In genomic region chr2:46443061-46443685, GRCm38 (mm10) we compare ENCODE assay signal across 9 mouse cellular contexts.
DNase-seq lines count a peak whose midpoint lies in the region; ATAC-seq and TF ChIP-seq lines count a peak whose summit lies in the region.
"Had no signal": no experiment of that assay in that cellular context is flagged by ENCODE, and none has a peak within 500 bp of the region (broad histone marks: within the 10 kb centered on the region; RNA-seq: fewer than 3 reads in every experiment).

No protein-coding gene starts in this region.

- no peak for TF ChIP-seq CTCF in left cerebral cortex, adult 2 months (IDR thresholded peaks at IDR 0.05)

- no peak overlapping the region for H3K9ac ChIP-seq in forebrain, embryonic 11.5 days (ENCODE audit: low read length)
- H3K9ac ChIP-seq in limb, embryonic 12.5 days (replicated peaks), result no peak overlapping the region
- H3K9ac ChIP-seq in midbrain, embryonic 15.5 days, result no peak overlapping the region

- peaks cover 5% of the 10 kb centered on the region; the same call in 1 of the 2 replicates for H3K4me1 ChIP-seq in forebrain, embryonic 11.5 days (replicated peaks; ENCODE audit: control insufficient read depth, insufficient read depth, low read length)
- H3K4me1 ChIP-seq in hindbrain, embryonic 10.5 days (replicated peaks), result peaks cover 14% of the 10 kb centered on the region
- peaks cover 27% of the 10 kb centered on the region for H3K4me1 ChIP-seq in limb, embryonic 12.5 days (replicated peaks)
- peaks cover 7% of the 10 kb centered on the region; the same call in 1 of the 2 replicates for H3K4me1 ChIP-seq in midbrain, embryonic 15.5 days

- WGBS in forebrain, embryonic 11.5 days, result 67% methylated on average over 6 of the region's 6 CpGs
- 57% methylated on average over 6 of the region's 6 CpGs for WGBS in hindbrain, embryonic 10.5 days
- WGBS in limb, embryonic 12.5 days, result 25% methylated on average over 6 of the region's 6 CpGs
- 59% methylated on average over 6 of the region's 6 CpGs for WGBS in midbrain, embryonic 15.5 days

- peak; percentile 58 for ATAC-seq in forebrain, embryonic 11.5 days (replicated peaks; ENCODE audit: low FRiP score)
- ATAC-seq in limb, embryonic 12.5 days (ENCODE audit: insufficient number of reproducible peaks, insufficient read depth, low FRiP score, low TSS enrichment, low read depth), result peak; percentile 79
- ATAC-seq in midbrain, embryonic 15.5 days (replicated peaks), result peak; percentile 71

- intact Hi-C loops in left cerebral cortex, adult 2 months (cut with DNase I), result loop anchor here (5.0 to 10.0 kb wide), 3 partner anchors 518 to 1428 kb away; no protein-coding TSS in a partner anchor
- intact Hi-C loops in left cerebral cortex, postnatal 4 days (cut with DNase I), result loop anchor here (5.0 to 10.0 kb wide), 2 partner anchors 852 to 1326 kb away; partner anchors contain the start of gene Zeb2

- H3K9me3 ChIP-seq in forebrain, embryonic 11.5 days (ENCODE audit: control insufficient read depth, low read length), result no peaks in the 10 kb centered on the region
- H3K9me3 ChIP-seq in hindbrain, embryonic 10.5 days, result no peaks in the 10 kb centered on the region
- H3K9me3 ChIP-seq in limb, embryonic 12.5 days, result no peaks in the 10 kb centered on the region
- H3K9me3 ChIP-seq in midbrain, embryonic 15.5 days, result no peaks in the 10 kb centered on the region
- H3K9me3 ChIP-seq: G1E had no signal

- no peaks in the 10 kb centered on the region for H3K36me3 ChIP-seq in forebrain, embryonic 11.5 days (ENCODE audit: control insufficient read depth, insufficient read depth, low read length)
- H3K36me3 ChIP-seq in hindbrain, embryonic 10.5 days, result no peaks in the 10 kb centered on the region
- H3K36me3 ChIP-seq in limb, embryonic 12.5 days, result no peaks in the 10 kb centered on the region
- no peaks in the 10 kb centered on the region for H3K36me3 ChIP-seq in midbrain, embryonic 15.5 days (replicated peaks)
- H3K36me3 ChIP-seq: G1E had no signal

- no peak for DNase-seq in left cerebral cortex, adult 2 months (ENCODE audit: extremely low spot score in 1 of 2, low spot score in 2 of 2)
- no peak for DNase-seq in left cerebral cortex, postnatal 4 days
- DNase-seq in forebrain, embryonic 11.5 days (ENCODE audit: low spot score), result no peak
- DNase-seq in hindbrain, embryonic 10.5 days (ENCODE audit: low spot score), result peak; percentile 12
- no peak for DNase-seq in right cerebral cortex, adult 2 months (ENCODE audit: low spot score in 2 of 2)
- DNase-seq in frontal cortex, adult 2 months (ENCODE audit: extremely low spot score in 1 of 2, low spot score in 1 of 2), result no peak

- H3K27ac ChIP-seq in left cerebral cortex, adult 2 months, result peak overlapping the region; percentile 44; the same call in 1 of the 2 replicates
- no peak overlapping the region for H3K27ac ChIP-seq in forebrain, embryonic 11.5 days (ENCODE audit: low read depth, low read length)
- peak overlapping the region; percentile 64 for H3K27ac ChIP-seq in hindbrain, embryonic 10.5 days
- peak overlapping the region; percentile 58 for H3K27ac ChIP-seq in limb, embryonic 12.5 days
- H3K27ac ChIP-seq in midbrain, embryonic 15.5 days, result no peak overlapping the region

- no peaks in the 10 kb centered on the region for H3K27me3 ChIP-seq in forebrain, embryonic 11.5 days (ENCODE audit: control insufficient read depth, insufficient read depth, low read length)
- no peaks in the 10 kb centered on the region for H3K27me3 ChIP-seq in hindbrain, embryonic 10.5 days (ENCODE audit: insufficient read depth, poor library complexity, severe bottlenecking)
- H3K27me3 ChIP-seq in limb, embryonic 12.5 days, result peaks cover 14% of the 10 kb centered on the region; the same call in 1 of the 2 replicates
- H3K27me3 ChIP-seq in midbrain, embryonic 15.5 days (replicated peaks), result no peaks in the 10 kb centered on the region

- peak overlapping the region; percentile 32; the same call in 1 of the 2 replicates for H3K4me3 ChIP-seq in left cerebral cortex, adult 2 months
- no peak overlapping the region for H3K4me3 ChIP-seq in forebrain, embryonic 11.5 days (ENCODE audit: low read depth, low read length)
- no peak overlapping the region for H3K4me3 ChIP-seq in hindbrain, embryonic 10.5 days
- no peak overlapping the region for H3K4me3 ChIP-seq in limb, embryonic 12.5 days (replicated peaks)
- H3K4me3 ChIP-seq in midbrain, embryonic 15.5 days, result no peak overlapping the region

- H3K4me2 ChIP-seq in forebrain, embryonic 11.5 days (ENCODE audit: low read depth, low read length, severe bottlenecking), result no peak overlapping the region
- peak overlapping the region; percentile 11; the same call in 1 of the 2 replicates for H3K4me2 ChIP-seq in limb, embryonic 12.5 days
- peak overlapping the region; percentile 27 for H3K4me2 ChIP-seq in midbrain, embryonic 15.5 days

Comparison
In these comparisons a context has a peak if more than half of its experiments do, and no peak if none do; other contexts are left out.
1. H3K27ac ChIP-seq: peak in left cerebral cortex, adult 2 months (single experiment), hindbrain, embryonic 10.5 days (single experiment) and limb, embryonic 12.5 days (single experiment); none in forebrain, embryonic 11.5 days (single experiment) and midbrain, embryonic 15.5 days (single experiment).
2. Peak in every context shown above with its lines, with median percentiles within 50 percentile points of each other: ATAC-seq.